In the genomic region with DNA sequence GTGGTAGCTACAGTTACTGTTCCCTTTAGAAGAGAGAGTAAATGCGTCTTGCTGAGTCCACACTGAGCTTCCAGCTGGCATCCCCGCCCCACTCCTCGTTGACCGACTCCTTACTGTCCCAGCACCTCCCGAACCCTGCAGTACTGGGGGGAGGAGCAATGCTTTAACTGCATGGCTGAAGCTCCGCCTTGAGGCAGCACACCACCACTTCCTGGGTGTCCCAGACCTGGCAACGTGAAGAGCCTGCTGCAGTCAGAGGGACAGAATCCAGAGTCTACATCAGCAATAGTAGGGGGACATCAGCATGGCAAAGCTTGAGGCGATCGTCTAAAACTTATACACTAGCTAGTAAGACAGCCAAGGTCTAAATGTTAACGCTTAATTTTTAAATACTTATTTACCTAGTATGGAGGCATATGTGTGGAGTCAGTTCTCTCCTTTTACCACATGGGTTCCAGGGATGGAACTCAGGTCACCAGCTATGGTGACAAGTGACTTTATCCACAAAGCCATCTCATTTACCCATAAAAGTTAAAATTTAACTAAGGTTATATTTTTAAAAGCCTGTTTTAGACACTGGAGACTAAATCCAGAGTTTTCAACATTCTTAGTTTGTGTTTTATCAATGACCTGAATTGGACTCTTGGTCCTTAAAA, we compare ENCODE assay signal across 9 mouse cellular contexts. TPM values are rescaled to one million over a fixed set of nuclear protein-coding genes. Genes with fewer than 3 reads are reported as not detected.
DNase-seq lines count a peak whose midpoint lies in the region; ATAC-seq lines count a peak whose summit lies in the region.
"Had no signal": no experiment of that assay in that cellular context is flagged by ENCODE, and none has a peak within 500 bp of the region (broad histone marks: within the 10 kb centered on the region; RNA-seq: fewer than 3 reads in every experiment).

No protein-coding gene starts in this region.

- no peaks in the 10 kb centered on the region for H3K9me3 ChIP-seq in hindbrain, embryonic 10.5 days
- H3K9me3 ChIP-seq in hindbrain, embryonic 11.5 days (ENCODE audit: control insufficient read depth, low read length) = no peaks in the 10 kb centered on the region
- no peaks in the 10 kb centered on the region for H3K9me3 ChIP-seq in stomach, embryonic 14.5 days (ENCODE audit: control insufficient read depth, low read depth, low read length)
- H3K9me3 ChIP-seq in hindbrain, embryonic 13.5 days = no peaks in the 10 kb centered on the region
- H3K9me3 ChIP-seq in forebrain, embryonic 16.5 days (ENCODE audit: control insufficient read depth, low read length) = no peaks in the 10 kb centered on the region

- no peak overlapping the region for H3K9ac ChIP-seq in hindbrain, embryonic 11.5 days (ENCODE audit: low read depth, low read length)
- no peak overlapping the region for H3K9ac ChIP-seq in stomach, embryonic 14.5 days (replicated peaks; ENCODE audit: low read depth, low read length)
- H3K9ac ChIP-seq in hindbrain, embryonic 13.5 days = no peak overlapping the region
- no peak overlapping the region for H3K9ac ChIP-seq in forebrain, embryonic 16.5 days (replicated peaks; ENCODE audit: low read depth, low read length)

- H3K27me3 ChIP-seq in hindbrain, embryonic 10.5 days (ENCODE audit: insufficient read depth, poor library complexity, severe bottlenecking) = no peaks in the 10 kb centered on the region
- no peaks in the 10 kb centered on the region for H3K27me3 ChIP-seq in hindbrain, embryonic 11.5 days (ENCODE audit: control insufficient read depth, insufficient read depth, low read length)
- no peaks in the 10 kb centered on the region for H3K27me3 ChIP-seq in stomach, embryonic 14.5 days (ENCODE audit: control insufficient read depth, insufficient read depth, low read length)
- H3K27me3 ChIP-seq in hindbrain, embryonic 13.5 days = no peaks in the 10 kb centered on the region
- H3K27me3 ChIP-seq in forebrain, embryonic 16.5 days (replicated peaks; ENCODE audit: control insufficient read depth, insufficient read depth, low read length) = no peaks in the 10 kb centered on the region

- ATAC-seq in hindbrain, embryonic 11.5 days (ENCODE audit: low FRiP score) = no peak
- peak; percentile 50 for ATAC-seq in stomach, embryonic 14.5 days (ENCODE audit: insufficient number of reproducible peaks, insufficient read depth, low FRiP score, low read depth)
- ATAC-seq in hindbrain, embryonic 13.5 days (ENCODE audit: low FRiP score) = no peak
- ATAC-seq in forebrain, embryonic 16.5 days = no peak

- no peak for DNase-seq in hindbrain, embryonic 10.5 days (ENCODE audit: low spot score)
- DNase-seq in hindbrain, embryonic 11.5 days (ENCODE audit: low spot score) = no peak
- DNase-seq in c-Kit-negative CD71-positive TER-119-positive erythroid progenitor cells, embryonic 14.5 days (ENCODE audit: low read depth, low spot score) = peak; percentile 31
- peak; percentile 69 for DNase-seq in large intestine, adult 2 months (ENCODE audit: low read depth, low spot score)
- DNase-seq in left cerebral cortex, adult 11 months (ENCODE audit: low spot score) = no peak
- DNase-seq: thymus, adult 2 months had no signal

- WGBS in hindbrain, embryonic 10.5 days = 55% methylated on average over 10 of the region's 10 CpGs
- 47% methylated on average over 10 of the region's 10 CpGs for WGBS in hindbrain, embryonic 11.5 days
- WGBS in large intestine, adult 2 months = 15% methylated on average over 10 of the region's 10 CpGs
- WGBS in stomach, embryonic 14.5 days = 51% methylated on average over 10 of the region's 10 CpGs
- WGBS in hindbrain, embryonic 13.5 days = 49% methylated on average over 10 of the region's 10 CpGs
- 52% methylated on average over 10 of the region's 10 CpGs for WGBS in forebrain, embryonic 16.5 days

- peak overlapping the region; percentile 16; the same call in 1 of the 2 replicates for H3K27ac ChIP-seq in hindbrain, embryonic 10.5 days
- no peak overlapping the region for H3K27ac ChIP-seq in hindbrain, embryonic 11.5 days (ENCODE audit: low read depth, low read length)
- no peak overlapping the region for H3K27ac ChIP-seq in stomach, embryonic 14.5 days (ENCODE audit: low read length)
- no peak overlapping the region for H3K27ac ChIP-seq in hindbrain, embryonic 13.5 days
- H3K27ac ChIP-seq in forebrain, embryonic 16.5 days (ENCODE audit: low read length) = no peak overlapping the region

- no peak overlapping the region for H3K4me2 ChIP-seq in hindbrain, embryonic 11.5 days (replicated peaks; ENCODE audit: low read depth, low read length)
- H3K4me2 ChIP-seq in stomach, embryonic 14.5 days (replicated peaks; ENCODE audit: low read depth, low read length) = no peak overlapping the region
- no peak overlapping the region for H3K4me2 ChIP-seq in hindbrain, embryonic 13.5 days
- H3K4me2 ChIP-seq in forebrain, embryonic 16.5 days (ENCODE audit: low read length) = no peak overlapping the region

- 0 out of 2 replicates have a peak, but pooled peaks cover 8% of the 10 kb centered on the region for H3K4me1 ChIP-seq in hindbrain, embryonic 10.5 days (replicated peaks)
- no peaks in the 10 kb centered on the region for H3K4me1 ChIP-seq in hindbrain, embryonic 11.5 days (replicated peaks; ENCODE audit: control insufficient read depth, insufficient read depth, low read length)
- H3K4me1 ChIP-seq in stomach, embryonic 14.5 days (ENCODE audit: control insufficient read depth, insufficient read depth, low read length) = no peaks in the 10 kb centered on the region
- no peaks in the 10 kb centered on the region for H3K4me1 ChIP-seq in hindbrain, embryonic 13.5 days (replicated peaks)
- H3K4me1 ChIP-seq in forebrain, embryonic 16.5 days (replicated peaks; ENCODE audit: control insufficient read depth, insufficient read depth, low read length) = no peaks in the 10 kb centered on the region

- H3K4me3 ChIP-seq in hindbrain, embryonic 10.5 days = no peak overlapping the region
- no peak overlapping the region for H3K4me3 ChIP-seq in hindbrain, embryonic 11.5 days (ENCODE audit: low read depth, low read length)
- H3K4me3 ChIP-seq in stomach, embryonic 14.5 days (ENCODE audit: low read depth, low read length) = no peak overlapping the region
- no peak overlapping the region for H3K4me3 ChIP-seq in hindbrain, embryonic 13.5 days
- no peak overlapping the region for H3K4me3 ChIP-seq in forebrain, embryonic 16.5 days (replicated peaks; ENCODE audit: low read length)

- peaks cover 40% of the 10 kb centered on the region for H3K36me3 ChIP-seq in hindbrain, embryonic 10.5 days
- no peaks in the 10 kb centered on the region for H3K36me3 ChIP-seq in hindbrain, embryonic 11.5 days (ENCODE audit: control insufficient read depth, insufficient read depth, low read length)
- H3K36me3 ChIP-seq in stomach, embryonic 14.5 days (ENCODE audit: control insufficient read depth, insufficient read depth, low read length) = no peaks in the 10 kb centered on the region
- H3K36me3 ChIP-seq in hindbrain, embryonic 13.5 days = peaks cover 13% of the 10 kb centered on the region
- H3K36me3 ChIP-seq in forebrain, embryonic 16.5 days (ENCODE audit: control insufficient read depth, insufficient read depth) = no peaks in the 10 kb centered on the region

RNA-seq across cellular contexts. Expression of a gene that starts 30.1 kb away (rescaled TPM):
- 6.1 and 6.4 TPM in 2 replicates for polyA plus RNA-seq in hindbrain, embryonic 10.5 days (2016; fragmentation: Nextera tagmentation; extraction: Ambion mirVana)
- polyA plus RNA-seq in hindbrain, embryonic 11.5 days (2014; fragmentation: Nextera tagmentation; extraction: Ambion mirVana) = 3.9 and 4.7 TPM in 2 replicates
- polyA plus RNA-seq in large intestine, adult 2 months (2012; rRNA removed) = 0.90 and 1.1 TPM in 2 replicates
- polyA plus RNA-seq in stomach, embryonic 14.5 days (2014; fragmentation: Nextera tagmentation; extraction: Ambion mirVana) = 5.6 and 6.5 TPM in 2 replicates
- polyA plus RNA-seq in hindbrain, embryonic 13.5 days (2015; fragmentation: Nextera tagmentation; extraction: Ambion mirVana) = 4.8 and 5.4 TPM in 2 replicates
- 7.3 and 8.8 TPM in 2 replicates for polyA plus RNA-seq in forebrain, embryonic 16.5 days (2015; fragmentation: Nextera tagmentation; extraction: Ambion mirVana)

RNA-seq across cellular contexts. Expression of a gene that starts 45.7 kb away (rescaled TPM):
- 111 and 204 TPM in 2 replicates for polyA plus RNA-seq in hindbrain, embryonic 10.5 days (2016; fragmentation: Nextera tagmentation; extraction: Ambion mirVana)
- polyA plus RNA-seq in hindbrain, embryonic 11.5 days (2014; fragmentation: Nextera tagmentation; extraction: Ambion mirVana) = 25.8 and 32.0 TPM in 2 replicates
- polyA plus RNA-seq in large intestine, adult 2 months (2012; rRNA removed) = 12.8 and 36.6 TPM in 2 replicates
- polyA plus RNA-seq in stomach, embryonic 14.5 days (2014; fragmentation: Nextera tagmentation; extraction: Ambion mirVana) = 24.1 and 32.9 TPM in 2 replicates
- polyA plus RNA-seq in hindbrain, embryonic 13.5 days (2015; fragmentation: Nextera tagmentation; extraction: Ambion mirVana) = 11.7 and 14.9 TPM in 2 replicates
- polyA plus RNA-seq in forebrain, embryonic 16.5 days (2015; fragmentation: Nextera tagmentation; extraction: Ambion mirVana) = 7.7 and 9.5 TPM in 2 replicates

Comparison
In these comparisons a context has a peak if more than half of its experiments do, and no peak if none do; other contexts are left out.
1. DNase-seq: peak in c-Kit-negative CD71-positive TER-119-positive erythroid progenitor cells, embryonic 14.5 days (single experiment) and large intestine, adult 2 months (single experiment); none in hindbrain, embryonic 10.5 days (single experiment), hindbrain, embryonic 11.5 days (single experiment) and left cerebral cortex, adult 11 months (single experiment).